Mouse (Mus musculus): ENCODE measurements around the gene Luc7l2. TPM values are rescaled to one million over a fixed set of nuclear protein-coding genes. Genes with fewer than 3 reads are reported as not detected.

The Luc7l2 gene
- polyA plus RNA-seq (2011; ENCODE audit: insufficient read length, low read depth, missing spikeins): 216 and 259 TPM in 2 replicates

DNA sequence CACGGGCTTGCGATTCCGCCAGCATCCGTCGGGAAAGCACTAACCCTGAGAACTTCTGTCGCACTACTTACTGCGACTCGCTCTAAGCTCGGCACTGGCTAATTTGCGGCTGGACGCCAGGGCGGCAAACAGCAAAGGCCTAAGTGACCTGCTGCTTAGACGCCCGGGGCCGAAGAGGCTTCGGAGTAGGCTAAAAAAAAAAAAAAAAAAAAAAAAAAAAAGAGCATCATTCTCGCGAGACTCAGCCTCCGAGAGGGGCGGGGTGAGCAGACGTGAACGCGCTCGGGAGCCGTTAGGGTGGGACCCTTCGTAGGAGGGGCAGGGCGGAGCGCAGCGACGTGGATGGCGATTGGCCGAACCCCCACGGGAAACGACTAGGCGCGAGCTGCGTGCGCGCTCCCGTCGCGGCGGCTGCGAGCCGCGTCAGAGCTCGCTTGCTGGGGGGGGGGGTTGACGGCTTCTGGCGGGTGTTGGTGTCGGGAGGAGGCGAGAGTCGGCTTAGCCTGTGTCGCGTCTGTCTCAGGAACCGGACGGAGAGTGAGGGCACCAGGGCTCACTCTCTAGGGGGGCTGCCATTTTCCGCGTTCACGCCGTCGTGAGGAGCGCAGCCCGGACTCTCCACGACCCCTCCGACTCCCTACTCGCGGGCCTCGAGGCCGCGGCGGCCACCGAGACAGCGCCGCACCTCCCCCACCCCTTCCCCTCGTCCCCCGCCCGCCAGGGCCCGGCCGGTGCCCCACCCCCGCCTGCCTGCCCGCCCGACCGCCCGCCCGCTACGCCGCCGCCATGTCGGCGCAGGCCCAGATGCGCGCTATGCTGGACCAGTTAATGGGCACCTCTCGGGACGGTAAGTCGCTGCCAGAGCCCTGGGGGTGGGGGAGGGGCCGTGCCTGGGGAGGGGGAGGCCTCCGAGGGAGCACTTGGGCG is at the start of gene Luc7l2:
Gene Luc7l2 (plus strand): TSS at position 273 of the 927 bp plus-strand sequence.
- Histone ChIP-seq H3K27ac (ENCODE audit: insufficient read depth, low read length) (peak within 1 kb of the TSS; percentile 99), H3K4me1 (ENCODE audit: control insufficient read depth, insufficient read depth, low read length) (no peaks in the 10 kb centered on the region), H3K4me3 (ENCODE audit: insufficient read depth, low read length) (peak within 1 kb of the TSS; percentile 71)
- TF ChIP-seq POLR2A (IDR thresholded peaks at IDR 0.05; ENCODE audit: low read depth, low read length) (peak; percentile 94), CTCF (IDR thresholded peaks at IDR 0.05; ENCODE audit: borderline replicate concordance, insufficient read depth, low read length) (no peak)

GRCm38 (mm10) chr6:38512096-38512495 is 39.0 kb upstream of the Luc7l2 start:
- H3K27ac ChIP-seq (ENCODE audit: insufficient read depth, low read length): no peak overlapping the region
- H3K4me1 ChIP-seq (ENCODE audit: control insufficient read depth, insufficient read depth, low read length): no peaks in the 10 kb centered on the region
- TF ChIP-seq POLR2A (IDR thresholded peaks at IDR 0.05; ENCODE audit: low read depth, low read length) (no peak), CTCF (IDR thresholded peaks at IDR 0.05; ENCODE audit: borderline replicate concordance, insufficient read depth, low read length) (no peak)
- no peak overlapping the region for H3K4me3 ChIP-seq (ENCODE audit: insufficient read depth, low read length)

- no peak overlapping the region for H3K27ac ChIP-seq (ENCODE audit: insufficient read depth, low read length)
- no peak overlapping the region for H3K4me3 ChIP-seq (ENCODE audit: insufficient read depth, low read length)
- no peak for TF ChIP-seq POLR2A (IDR thresholded peaks at IDR 0.05; ENCODE audit: low read depth, low read length)
- no peak for TF ChIP-seq CTCF (IDR thresholded peaks at IDR 0.05; ENCODE audit: borderline replicate concordance, insufficient read depth, low read length)
- H3K4me1 ChIP-seq (ENCODE audit: control insufficient read depth, insufficient read depth, low read length): no peaks in the 10 kb centered on the region
Observed at GRCm38 (mm10) chr6:38512830-38513229, 38.3 kb upstream of the Luc7l2 start.

- H3K4me3 ChIP-seq (ENCODE audit: insufficient read depth, low read length): no peak overlapping the region
- no peak overlapping the region for H3K27ac ChIP-seq (ENCODE audit: insufficient read depth, low read length)
- no peak for TF ChIP-seq CTCF (IDR thresholded peaks at IDR 0.05; ENCODE audit: borderline replicate concordance, insufficient read depth, low read length)
- TF ChIP-seq POLR2A (IDR thresholded peaks at IDR 0.05; ENCODE audit: low read depth, low read length): no peak
- H3K4me1 ChIP-seq (ENCODE audit: control insufficient read depth, insufficient read depth, low read length): no peaks in the 10 kb centered on the region
Observed at GRCm38 (mm10) chr6:38515201-38515600, 35.9 kb upstream of the Luc7l2 start.

GRCm38 (mm10) chr6:38523851-38524250 is 27.3 kb upstream of the Luc7l2 start:
- H3K4me3 ChIP-seq (ENCODE audit: insufficient read depth, low read length): no peak overlapping the region
- no peaks in the 10 kb centered on the region for H3K4me1 ChIP-seq (ENCODE audit: control insufficient read depth, insufficient read depth, low read length)
- no peak overlapping the region for H3K27ac ChIP-seq (ENCODE audit: insufficient read depth, low read length)
- no peak for TF ChIP-seq CTCF (IDR thresholded peaks at IDR 0.05; ENCODE audit: borderline replicate concordance, insufficient read depth, low read length)
- no peak for TF ChIP-seq POLR2A (IDR thresholded peaks at IDR 0.05; ENCODE audit: low read depth, low read length)

DNA sequence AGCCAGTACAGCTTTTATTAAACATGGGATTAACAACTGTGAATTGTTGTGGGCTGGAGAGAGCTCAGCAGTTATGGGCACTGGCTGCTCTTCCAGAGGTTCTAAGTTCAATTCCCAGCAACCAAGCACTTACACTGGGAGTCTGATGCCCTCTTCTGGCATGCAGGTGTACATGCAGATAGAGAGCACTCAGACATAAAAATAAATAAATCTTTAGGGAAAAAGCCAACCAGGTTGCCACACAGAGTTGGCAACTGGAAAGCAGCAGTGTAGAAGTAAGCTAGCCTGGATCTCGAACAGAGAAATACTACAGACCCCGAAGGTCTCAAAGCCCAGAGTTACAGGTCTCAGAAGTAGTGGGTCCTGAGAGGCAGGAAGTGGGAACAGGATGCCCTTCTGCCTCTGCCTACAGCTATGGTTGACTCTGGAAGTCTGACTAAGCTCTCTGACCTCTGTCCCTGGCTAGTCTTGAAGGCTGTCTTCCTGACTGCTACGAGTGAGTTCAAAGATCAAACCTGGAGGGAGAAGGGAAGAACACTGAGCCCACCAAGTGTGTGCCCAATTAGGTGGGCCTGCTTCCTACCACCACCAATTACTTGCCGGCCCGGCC is 19.8 kb upstream of the Luc7l2 start:
- Histone ChIP-seq H3K27ac (ENCODE audit: insufficient read depth, low read length) (no peak overlapping the region), H3K4me1 (ENCODE audit: control insufficient read depth, insufficient read depth, low read length) (peaks cover 8% of the 10 kb centered on the region), H3K4me3 (ENCODE audit: insufficient read depth, low read length) (no peak overlapping the region)
- TF ChIP-seq POLR2A (IDR thresholded peaks at IDR 0.05; ENCODE audit: low read depth, low read length): no peak
- no peak for TF ChIP-seq CTCF (IDR thresholded peaks at IDR 0.05; ENCODE audit: borderline replicate concordance, insufficient read depth, low read length)

DNA sequence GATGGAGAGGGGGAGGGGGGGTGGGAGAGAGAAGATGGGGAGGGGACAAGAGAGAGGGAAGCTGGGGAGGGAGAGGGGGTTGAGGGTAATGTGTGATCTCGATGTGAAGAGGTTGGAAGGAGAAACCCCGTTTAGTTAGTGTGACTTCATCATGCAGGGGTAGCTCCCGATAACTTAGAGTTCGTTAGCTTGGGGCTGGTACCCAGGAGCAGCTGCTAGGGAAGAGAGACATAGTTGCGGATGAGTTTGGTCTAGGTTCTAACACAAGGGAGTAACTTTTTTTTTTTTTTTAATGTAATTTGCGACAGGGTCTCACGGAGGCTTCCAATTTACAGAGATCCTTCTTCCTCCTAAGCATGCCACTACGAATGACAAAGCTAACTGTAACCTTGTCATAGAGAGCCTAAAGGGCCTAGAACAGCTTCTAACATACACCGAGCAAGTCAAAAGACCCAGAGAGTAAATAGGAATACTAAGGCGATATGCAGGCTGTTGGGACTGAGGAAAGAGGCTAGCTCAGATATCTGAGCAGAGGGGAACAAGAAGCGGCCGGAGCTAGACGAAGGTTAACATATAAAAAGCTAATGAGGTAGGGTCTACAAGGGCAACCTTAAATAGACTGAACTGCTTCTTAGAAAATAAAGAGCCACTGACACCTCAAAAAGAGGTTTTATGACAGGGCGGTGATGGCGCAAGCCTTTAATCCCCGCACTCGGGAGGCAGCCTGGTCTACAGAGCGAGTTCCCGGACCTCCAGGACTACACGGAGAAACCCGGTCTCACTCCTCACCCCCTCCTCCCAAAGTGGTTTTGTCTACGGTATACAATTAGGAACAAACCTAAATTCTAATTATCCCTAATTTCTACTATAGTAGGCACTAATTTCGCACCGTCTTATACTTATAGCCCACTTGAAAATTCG is 18.4 kb upstream of the Luc7l2 start:
- TF ChIP-seq CTCF (IDR thresholded peaks at IDR 0.05; ENCODE audit: borderline replicate concordance, insufficient read depth, low read length) (no peak), POLR2A (IDR thresholded peaks at IDR 0.05; ENCODE audit: low read depth, low read length) (peak; percentile 20; the same call in 1 of the 2 replicates)

GRCm38 (mm10) chr6:38533428-38534405 is 17.4 kb upstream of the Luc7l2 start, which contains the start of gene Fmc1:
TSS of gene Fmc1 (plus strand) at chr6:38533502.
- peak; percentile 71; the same call in 1 of the 2 replicates for TF ChIP-seq POLR2A (IDR thresholded peaks at IDR 0.05; ENCODE audit: low read depth, low read length)
- TF ChIP-seq CTCF (IDR thresholded peaks at IDR 0.05; ENCODE audit: borderline replicate concordance, insufficient read depth, low read length): no peak
- Histone ChIP-seq H3K4me3 (ENCODE audit: insufficient read depth, low read length) (peak within 1 kb of the TSS; percentile 73), H3K27ac (ENCODE audit: insufficient read depth, low read length) (peak within 1 kb of the TSS; percentile 70), H3K4me1 (ENCODE audit: control insufficient read depth, insufficient read depth, low read length) (peaks cover 8% of the 10 kb centered on the region)

More for the DNA sequence above, 18.4 kb upstream of the Luc7l2 start:
- peak overlapping the region; percentile 70 for H3K27ac ChIP-seq (ENCODE audit: insufficient read depth, low read length)
- H3K4me3 ChIP-seq (ENCODE audit: insufficient read depth, low read length): peak overlapping the region; percentile 73
- H3K4me1 ChIP-seq (ENCODE audit: control insufficient read depth, insufficient read depth, low read length): peaks cover 8% of the 10 kb centered on the region

Data from embryonic fibroblast, embryonic 13.5 days (primary cell).